9 mouse cellular contexts compared by ENCODE assay signal in genomic region chr1:134804373-134804772, GRCm38 (mm10).
DNase-seq lines count a peak whose midpoint lies in the region; ATAC-seq and TF ChIP-seq lines count a peak whose summit lies in the region.
"Had no signal": no experiment of that assay in that cellular context is flagged by ENCODE, and none has a peak within 500 bp of the region (broad histone marks: within the 10 kb centered on the region; RNA-seq: fewer than 3 reads in every experiment).

No protein-coding gene starts in this region.

- H3K36me3 ChIP-seq in limb, embryonic 13.5 days, result 0 out of 2 replicates have a peak, but pooled peaks cover 2% of the 10 kb centered on the region

- H3K4me2 ChIP-seq in limb, embryonic 13.5 days (replicated peaks), result no peak overlapping the region; the same call in 1 of the 2 replicates

- peak overlapping the region; percentile 72 for H3K4me3 ChIP-seq in gastrocnemius, adult 2 months
- no peak overlapping the region for H3K4me3 ChIP-seq in limb, embryonic 13.5 days

- H3K9ac ChIP-seq in limb, embryonic 13.5 days, result 0 out of 2 replicates have a peak overlapping the region, but pooled peaks have one; percentile 25

- no peak for TF ChIP-seq CTCF in gastrocnemius, adult 2 months (IDR thresholded peaks at IDR 0.05)

- WGBS in limb, embryonic 13.5 days, result 44% methylated on average over 5 of the region's 5 CpGs

- H3K27ac ChIP-seq in gastrocnemius, adult 2 months, result peak overlapping the region; percentile 88
- peak overlapping the region; percentile 74 for H3K27ac ChIP-seq in limb, embryonic 13.5 days

- peak; percentile 34 for DNase-seq in gastrocnemius, adult 2 months
- no peak for DNase-seq in gastrocnemius, postnatal 14 days
- peak; percentile 72 for DNase-seq in Muller cell, postnatal 12 days (ENCODE audit: inconsistent ontology term)
- peak; percentile 53 to 57 for DNase-seq in heart, adult 18-20 months
- DNase-seq in cerebellum, adult 9-10 months, result no peak
- DNase-seq: spleen, adult 18-20 months had no signal

- intact Hi-C loops in gastrocnemius, adult 2 months (cut with DNase I), result loop anchor here (5.0 kb wide), 1 partner anchor 47 kb away; no protein-coding TSS in a partner anchor
- intact Hi-C loops in gastrocnemius, postnatal 14 days (cut with DNase I; ENCODE audit: low total_unique reads), result no loop called here

- no peaks in the 10 kb centered on the region for H3K9me3 ChIP-seq in limb, embryonic 13.5 days

- no peaks in the 10 kb centered on the region for H3K27me3 ChIP-seq in limb, embryonic 13.5 days

- ATAC-seq in limb, embryonic 13.5 days (ENCODE audit: low FRiP score, low read depth), result no peak
- ATAC-seq in frontal cortex, adult (ENCODE audit: low TSS enrichment), result no peak
- no peak for ATAC-seq in activated CD4-positive, CD25-positive, alpha-beta regulatory T cell, adult 4 months

- peaks cover 44% of the 10 kb centered on the region for H3K4me1 ChIP-seq in limb, embryonic 13.5 days

Comparison
In these comparisons a context has a peak if more than half of its experiments do, and no peak if none do; other contexts are left out.
1. DNase-seq: peak in gastrocnemius, adult 2 months (single experiment), Muller cell, postnatal 12 days (single experiment) and heart, adult 18-20 months (2 of 2); none in gastrocnemius, postnatal 14 days (single experiment) and cerebellum, adult 9-10 months (single experiment).